7 mouse cellular contexts compared by ENCODE assay signal in genomic region chr1:143640650-143641407, GRCm38 (mm10). TPM values are rescaled to one million over a fixed set of nuclear protein-coding genes. Genes with fewer than 3 reads are reported as not detected.
DNase-seq lines count a peak whose midpoint lies in the region; ATAC-seq lines count a peak whose summit lies in the region.

TSS of gene B3galt2 (plus strand) at chr1:143640664.

- peak within 1 kb of the TSS; percentile 27; the same call in 1 of the 2 replicates for H3K9ac ChIP-seq in neural tube, embryonic 11.5 days (ENCODE audit: low read length)
- no peak within 1 kb of the TSS for H3K9ac ChIP-seq in embryonic facial prominence, embryonic 11.5 days (replicated peaks; ENCODE audit: low read length)
- H3K9ac ChIP-seq in hindbrain, embryonic 11.5 days (ENCODE audit: low read depth, low read length), result peak within 1 kb of the TSS; percentile 17; the same call in 1 of the 2 replicates

- H3K4me2 ChIP-seq in neural tube, embryonic 11.5 days (ENCODE audit: low read depth), result peak within 1 kb of the TSS; percentile 27
- H3K4me2 ChIP-seq in embryonic facial prominence, embryonic 11.5 days (ENCODE audit: low read depth, low read length), result no peak within 1 kb of the TSS; the same call in 1 of the 2 replicates
- H3K4me2 ChIP-seq in hindbrain, embryonic 11.5 days (replicated peaks; ENCODE audit: low read depth, low read length), result peak within 1 kb of the TSS; percentile 2

- no peaks in the 10 kb centered on the region for H3K9me3 ChIP-seq in neural tube, embryonic 11.5 days (ENCODE audit: control insufficient read depth, low read length)
- no peaks in the 10 kb centered on the region for H3K9me3 ChIP-seq in embryonic facial prominence, embryonic 11.5 days (replicated peaks; ENCODE audit: control insufficient read depth, low read length)
- no peaks in the 10 kb centered on the region for H3K9me3 ChIP-seq in hindbrain, embryonic 11.5 days (ENCODE audit: control insufficient read depth, low read length)

- intact Hi-C loops in left cerebral cortex, postnatal 10 days (cut with DNase I), result loop anchor here (10.0 kb wide), 2 partner anchors 136 to 656 kb away; no protein-coding TSS in a partner anchor

- peak within 1 kb of the TSS; percentile 14 for H3K4me3 ChIP-seq in neural tube, embryonic 11.5 days (ENCODE audit: low read depth, low read length)
- H3K4me3 ChIP-seq in embryonic facial prominence, embryonic 11.5 days (ENCODE audit: low read depth, low read length), result no peak within 1 kb of the TSS
- H3K4me3 ChIP-seq in hindbrain, embryonic 11.5 days (ENCODE audit: low read depth, low read length), result peak within 1 kb of the TSS; percentile 22

- H3K36me3 ChIP-seq in neural tube, embryonic 11.5 days (ENCODE audit: control insufficient read depth, insufficient read depth, low read length), result no peaks in the 10 kb centered on the region
- H3K36me3 ChIP-seq in embryonic facial prominence, embryonic 11.5 days (replicated peaks; ENCODE audit: control insufficient read depth, insufficient read depth, low read depth, low read length), result no peaks in the 10 kb centered on the region
- no peaks in the 10 kb centered on the region for H3K36me3 ChIP-seq in hindbrain, embryonic 11.5 days (ENCODE audit: control insufficient read depth, insufficient read depth, low read length)

- peak; percentile 81 for ATAC-seq in neural tube, embryonic 11.5 days (ENCODE audit: insufficient read depth, low FRiP score, low TSS enrichment)
- ATAC-seq in embryonic facial prominence, embryonic 11.5 days (replicated peaks; ENCODE audit: insufficient number of reproducible peaks, low FRiP score, low TSS enrichment, low read depth), result peak; percentile 76
- ATAC-seq in hindbrain, embryonic 11.5 days (ENCODE audit: low FRiP score), result peak; percentile 89
- ATAC-seq in erythroid progenitor cell, adult 5-6 weeks (replicated peaks; ENCODE audit: low FRiP score, poor library complexity, severe bottlenecking), result no peak

- no peaks in the 10 kb centered on the region for H3K4me1 ChIP-seq in neural tube, embryonic 11.5 days (ENCODE audit: control insufficient read depth, insufficient read depth, low read length)
- no peaks in the 10 kb centered on the region for H3K4me1 ChIP-seq in embryonic facial prominence, embryonic 11.5 days (ENCODE audit: control insufficient read depth, insufficient read depth, low read length)
- H3K4me1 ChIP-seq in hindbrain, embryonic 11.5 days (replicated peaks; ENCODE audit: control insufficient read depth, insufficient read depth, low read length), result no peaks in the 10 kb centered on the region

- H3K27me3 ChIP-seq in neural tube, embryonic 11.5 days (ENCODE audit: control insufficient read depth, insufficient read depth, low read length), result no peaks in the 10 kb centered on the region
- H3K27me3 ChIP-seq in embryonic facial prominence, embryonic 11.5 days (ENCODE audit: control insufficient read depth, insufficient read depth, low read length), result no peaks in the 10 kb centered on the region
- H3K27me3 ChIP-seq in hindbrain, embryonic 11.5 days (ENCODE audit: control insufficient read depth, insufficient read depth, low read length), result no peaks in the 10 kb centered on the region

- 49% methylated on average over 15 of the region's 15 CpGs for WGBS in neural tube, embryonic 11.5 days
- 55% methylated on average over 15 of the region's 15 CpGs for WGBS in embryonic facial prominence, embryonic 11.5 days
- 53% methylated on average over 15 of the region's 15 CpGs for WGBS in hindbrain, embryonic 11.5 days

- DNase-seq in neural tube, embryonic 11.5 days (ENCODE audit: low spot score), result peak; percentile 47
- no peak for DNase-seq in neural tube, embryonic 10.5 days (ENCODE audit: extremely low spot score, low spot score)
- DNase-seq in embryonic facial prominence, embryonic 11.5 days (ENCODE audit: low spot score), result peak; percentile 28
- DNase-seq in hindbrain, embryonic 11.5 days (ENCODE audit: low spot score), result peak; percentile 41
- DNase-seq in left cerebral cortex, postnatal 10 days (ENCODE audit: extremely low spot score in 1 of 2, low spot score in 2 of 2), result peak; percentile 47 to 70
- DNase-seq in retina, adult 2 months (ENCODE audit: low read depth, low spot score), result peak; percentile 46

- peak within 1 kb of the TSS; percentile 84 for H3K27ac ChIP-seq in neural tube, embryonic 11.5 days (ENCODE audit: low read depth, low read length)
- H3K27ac ChIP-seq in embryonic facial prominence, embryonic 11.5 days (replicated peaks; ENCODE audit: low read depth, low read length), result no peak within 1 kb of the TSS
- peak within 1 kb of the TSS; percentile 61 for H3K27ac ChIP-seq in hindbrain, embryonic 11.5 days (ENCODE audit: low read depth, low read length)

RNA-seq across cellular contexts. Expression of gene B3galt2, which starts in this region (rescaled TPM):
- polyA plus RNA-seq in neural tube, embryonic 11.5 days (2014; fragmentation: Nextera tagmentation; extraction: Ambion mirVana), result 1.3 TPM in 2 replicates
- polyA plus RNA-seq in embryonic facial prominence, embryonic 11.5 days (2014; fragmentation: Nextera tagmentation; extraction: Ambion mirVana), result 0.35 and 0.74 TPM in 2 replicates
- 1.2 and 2.1 TPM in 2 replicates for polyA plus RNA-seq in hindbrain, embryonic 11.5 days (2014; fragmentation: Nextera tagmentation; extraction: Ambion mirVana)
- 10 to 100 TPM; 27.1 to 27.3 TPM for total RNA-seq in left cerebral cortex, postnatal 10 days (2021)
- total RNA-seq in erythroid progenitor cell, adult 5-6 weeks (2015; ENCODE audit: low replicate concordance), result not detected in 2 replicates
- total RNA-seq in erythroid progenitor cell, adult 5-6 weeks (2017; ENCODE audit: low replicate concordance), result 0.23 and 0.64 TPM in 2 replicates

Comparison
In these comparisons a context has a peak if more than half of its experiments do, and no peak if none do; other contexts are left out.
1. RNA of gene B3galt2 (total RNA-seq): 27.1 to 27.3 TPM in left cerebral cortex, postnatal 10 days; 0.23 to 0.64 TPM in erythroid progenitor cell, adult 5-6 weeks; every median in the first group is over 10 times any median in the second.
2. Peak in DNase-seq and ATAC-seq in embryonic facial prominence, embryonic 11.5 days; RNA of the gene not detected or under 1 TPM.